Mouse (Mus musculus) fat pad, adult 2 months (tissue): ENCODE data around the gene Lhx3.
A peak's percentile ranks its signal among the peaks of the same experiment; 100 is the strongest.

ENCODE experiments used
- DNase-seq: peaks from one replicate; pipeline ENCODE4 v3.0.0-alpha.2; 2011; ENCODE audit warnings: low read depth, low spot score; ENCODE audit errors: extremely low read depth

Lhx3 gene

GRCm38 (mm10) chr2:26208126-26208789 lies at the start of gene Lhx3:
TSS of gene Lhx3 (minus strand) at chr2:26208289.
- DNase-seq = no peak

- no peak for DNase-seq
Observed at GRCm38 (mm10) chr2:26257315-26258096, 49.4 kb upstream of the Lhx3 start.

DNA sequence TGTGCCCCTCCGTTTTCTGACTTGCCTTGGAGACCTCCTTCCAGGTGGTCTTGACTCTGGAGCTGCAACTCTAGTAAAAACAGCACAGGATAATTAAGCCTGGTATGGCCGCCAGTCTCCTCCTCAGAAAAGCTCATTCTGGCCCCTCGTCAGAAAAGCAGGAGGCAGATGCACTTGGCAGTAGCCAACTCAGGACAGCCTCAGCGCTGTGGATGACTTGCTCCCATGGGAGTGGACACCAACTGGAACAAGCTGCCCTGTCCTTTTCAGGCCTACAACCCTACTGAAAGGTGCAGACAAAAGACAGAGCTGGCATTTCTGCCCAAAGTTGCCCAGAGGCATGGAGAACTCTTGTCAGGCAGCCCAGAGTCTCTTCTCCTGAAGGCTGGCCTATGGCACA lies 46.7 kb upstream of the Lhx3 start:
- DNase-seq = no peak

DNA sequence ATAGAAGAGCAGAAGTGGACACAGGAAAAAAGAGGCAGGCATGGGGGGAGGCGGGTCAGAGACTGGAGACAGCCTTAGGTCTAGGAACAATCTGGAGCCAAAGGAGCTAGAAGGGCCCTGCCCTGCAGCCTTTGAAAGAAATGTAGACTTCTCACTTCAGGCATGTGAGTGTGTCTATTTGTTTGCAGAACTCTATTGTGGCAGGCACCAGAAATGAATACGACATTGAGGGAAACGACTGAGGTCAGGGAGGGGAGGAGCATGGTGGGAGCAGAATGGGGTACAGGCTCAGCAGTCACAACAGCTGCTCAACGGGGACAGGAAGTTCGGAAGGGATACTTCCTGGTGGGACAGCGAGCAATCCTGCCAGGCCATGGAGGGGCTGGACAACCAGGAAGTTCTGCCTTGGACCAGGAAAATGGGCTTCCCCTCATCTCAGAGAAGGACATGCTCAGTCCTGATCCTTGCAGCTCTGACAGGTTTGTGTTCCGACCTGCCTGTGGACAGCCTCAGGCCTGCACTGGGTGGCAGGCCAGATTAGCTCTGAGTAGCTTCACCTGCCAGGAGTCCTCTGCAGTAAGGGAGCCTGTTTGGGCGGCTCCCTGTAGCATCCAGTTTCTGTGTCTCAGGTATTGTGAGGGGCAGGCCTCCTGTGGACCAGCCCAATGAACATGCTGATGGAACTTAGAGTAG lies 44.6 kb upstream of the Lhx3 start:
- peak; percentile 49 for DNase-seq

DNA sequence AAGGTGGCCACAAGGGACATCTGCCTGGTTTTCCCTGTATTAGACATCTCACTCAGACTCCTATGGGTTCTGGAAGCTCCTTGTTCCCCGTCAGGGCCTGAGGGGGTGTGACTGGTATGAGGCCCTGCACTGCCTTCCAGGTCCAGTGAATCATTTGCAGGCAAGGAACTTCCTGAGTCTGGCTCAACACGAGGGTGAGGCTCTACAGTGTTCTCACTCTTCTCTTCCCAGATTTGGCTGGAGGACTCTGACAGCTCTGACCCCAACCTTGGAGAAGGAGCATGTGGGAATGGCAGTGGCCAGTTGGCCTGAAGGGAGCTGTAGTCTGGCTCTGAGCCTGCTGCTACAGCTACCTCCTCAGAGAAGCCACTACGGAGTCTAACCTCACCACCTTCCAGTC lies 39.4 kb upstream of the Lhx3 start:
- DNase-seq = no peak

DNA sequence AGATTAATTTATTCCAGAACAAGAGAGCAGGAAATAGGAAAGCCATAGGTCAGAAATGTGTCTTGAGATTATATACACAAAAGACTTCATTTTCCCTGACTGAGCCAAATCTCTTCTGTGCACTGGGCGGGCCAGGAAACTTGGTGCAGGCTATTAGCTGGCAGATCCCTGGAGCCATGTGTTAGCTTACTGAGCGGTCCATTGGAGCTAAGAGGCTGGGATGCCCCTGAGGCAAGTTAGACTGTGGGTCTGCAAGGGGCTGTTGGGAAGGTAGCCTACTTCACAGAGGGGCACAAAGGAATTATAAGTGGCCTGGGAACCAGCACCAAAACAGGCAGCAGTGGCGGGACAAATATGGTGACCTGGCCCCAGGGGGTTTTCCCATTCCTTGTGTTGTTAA lies 32.8 kb upstream of the Lhx3 start:
- DNase-seq = no peak

DNA sequence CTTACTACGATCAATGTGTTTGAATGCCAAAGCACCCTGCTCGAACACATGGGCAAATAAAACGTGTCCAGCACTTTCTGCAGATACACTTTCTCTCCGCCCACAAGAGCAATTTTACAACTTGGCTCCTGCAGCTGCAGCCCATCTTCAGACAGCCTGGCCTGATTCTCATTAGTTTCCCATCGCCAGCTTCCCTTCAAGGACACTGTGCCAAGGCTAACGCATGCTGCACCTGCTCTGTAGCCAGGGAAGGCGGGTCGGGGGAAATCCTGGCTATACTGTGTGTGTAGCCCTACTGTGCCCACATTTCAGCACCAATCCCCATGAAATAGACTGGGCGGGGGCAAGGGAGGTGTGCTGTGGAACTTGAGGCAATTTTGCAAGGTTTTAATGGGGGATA lies 32.2 kb upstream of the Lhx3 start:
- no peak for DNase-seq

GRCm38 (mm10) chr2:26237290-26237782 lies 29.2 kb upstream of the Lhx3 start, which contains the start of gene Qsox2:
TSS of gene Qsox2 (minus strand) at chr2:26237525.
- DNase-seq = peak; percentile 28

GRCm38 (mm10) chr2:26236681-26237289 lies 28.7 kb upstream of the Lhx3 start:
- DNase-seq = no peak

- no peak for DNase-seq
Observed at GRCm38 (mm10) chr2:26234771-26235170, 26.7 kb upstream of the Lhx3 start.

GRCm38 (mm10) chr2:26234253-26234652 lies 26.2 kb upstream of the Lhx3 start:
- DNase-seq = no peak

GRCm38 (mm10) chr2:26231366-26231765 lies 23.3 kb upstream of the Lhx3 start:
- DNase-seq = no peak

- no peak for DNase-seq
Observed at GRCm38 (mm10) chr2:26230253-26230652, 22.2 kb upstream of the Lhx3 start.

- DNase-seq = no peak
Observed at GRCm38 (mm10) chr2:26227788-26228187, 19.7 kb upstream of the Lhx3 start.

DNA sequence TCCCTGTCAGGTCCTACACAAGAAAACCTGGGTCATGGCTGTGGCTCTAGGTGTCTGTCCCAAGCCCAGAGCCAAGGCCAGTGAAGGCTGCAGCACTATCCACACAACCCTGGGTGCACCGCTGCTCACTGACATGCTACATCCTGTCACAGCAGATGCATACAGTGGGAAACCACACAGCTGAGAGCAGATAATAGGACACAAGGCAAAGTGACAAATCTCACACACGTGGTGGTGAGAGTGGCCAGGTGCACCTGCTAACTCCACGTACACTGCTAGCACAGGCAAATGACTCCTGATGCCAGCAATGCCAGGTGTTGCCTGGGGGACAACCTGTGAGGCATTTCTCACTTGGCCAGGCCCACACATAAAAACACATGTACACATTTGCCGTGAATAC lies 17.2 kb upstream of the Lhx3 start:
- DNase-seq = no peak

GRCm38 (mm10) chr2:26223961-26224360 lies 15.9 kb upstream of the Lhx3 start:
- no peak for DNase-seq

- no peak for DNase-seq
Observed at GRCm38 (mm10) chr2:26214526-26214925, 6.4 kb upstream of the Lhx3 start.

- DNase-seq = no peak
Observed at GRCm38 (mm10) chr2:26209566-26209965, 1.5 kb upstream of the Lhx3 start.

DNA sequence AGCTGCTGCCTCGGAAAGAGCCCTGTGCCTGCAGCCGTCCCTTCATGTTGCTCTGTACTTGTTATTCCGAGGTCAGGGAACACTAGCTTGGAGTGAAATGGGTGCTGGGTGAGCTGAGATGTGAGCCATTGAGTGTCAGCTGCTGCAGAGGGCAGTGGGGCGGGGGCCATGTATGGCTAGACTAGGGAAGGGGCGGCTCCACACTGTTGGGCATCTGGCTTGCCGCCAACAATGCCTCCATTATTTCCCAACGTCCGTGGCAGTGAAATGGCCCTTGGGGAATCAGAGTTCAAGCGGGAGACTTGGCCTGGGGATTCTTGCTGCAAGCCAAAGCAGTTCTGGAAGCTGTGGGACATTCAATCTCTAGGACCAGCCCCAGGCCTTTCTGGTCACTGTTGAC lies 530 bp downstream of the Lhx3 start:
- no peak for DNase-seq

DNA sequence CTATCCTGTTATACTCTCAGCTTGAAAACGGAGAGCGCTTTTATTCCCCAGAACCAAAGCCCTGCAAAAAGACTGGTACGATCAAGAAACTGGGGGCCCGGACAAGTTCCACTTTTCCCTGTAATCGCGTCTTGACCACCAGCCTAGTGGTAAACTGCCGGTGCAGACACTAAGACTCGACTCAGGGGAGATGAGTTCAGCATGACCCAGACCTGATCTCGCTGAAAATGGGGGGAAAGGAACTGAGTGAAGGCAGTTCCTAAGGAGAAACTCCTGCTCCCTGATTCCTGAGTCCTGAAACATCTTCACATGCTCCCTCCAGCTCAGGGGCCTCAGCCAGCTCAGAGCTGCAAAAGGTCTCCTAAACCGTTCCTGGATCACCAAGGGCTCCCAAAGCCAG lies 2.3 kb downstream of the Lhx3 start:
- no peak for DNase-seq

- no peak for DNase-seq
Observed at GRCm38 (mm10) chr2:26205126-26205525, 3.0 kb downstream of the Lhx3 start.
